Mouse (Mus musculus): ENCODE data around the gene Atraid. TPM values are rescaled to one million over a fixed set of nuclear protein-coding genes. Genes with fewer than 3 reads are reported as not detected.

Gene Atraid
- total and polyA plus RNA-seq, 3 experiments = 37.2 to 58.0 TPM; not detected in 1

DNA sequence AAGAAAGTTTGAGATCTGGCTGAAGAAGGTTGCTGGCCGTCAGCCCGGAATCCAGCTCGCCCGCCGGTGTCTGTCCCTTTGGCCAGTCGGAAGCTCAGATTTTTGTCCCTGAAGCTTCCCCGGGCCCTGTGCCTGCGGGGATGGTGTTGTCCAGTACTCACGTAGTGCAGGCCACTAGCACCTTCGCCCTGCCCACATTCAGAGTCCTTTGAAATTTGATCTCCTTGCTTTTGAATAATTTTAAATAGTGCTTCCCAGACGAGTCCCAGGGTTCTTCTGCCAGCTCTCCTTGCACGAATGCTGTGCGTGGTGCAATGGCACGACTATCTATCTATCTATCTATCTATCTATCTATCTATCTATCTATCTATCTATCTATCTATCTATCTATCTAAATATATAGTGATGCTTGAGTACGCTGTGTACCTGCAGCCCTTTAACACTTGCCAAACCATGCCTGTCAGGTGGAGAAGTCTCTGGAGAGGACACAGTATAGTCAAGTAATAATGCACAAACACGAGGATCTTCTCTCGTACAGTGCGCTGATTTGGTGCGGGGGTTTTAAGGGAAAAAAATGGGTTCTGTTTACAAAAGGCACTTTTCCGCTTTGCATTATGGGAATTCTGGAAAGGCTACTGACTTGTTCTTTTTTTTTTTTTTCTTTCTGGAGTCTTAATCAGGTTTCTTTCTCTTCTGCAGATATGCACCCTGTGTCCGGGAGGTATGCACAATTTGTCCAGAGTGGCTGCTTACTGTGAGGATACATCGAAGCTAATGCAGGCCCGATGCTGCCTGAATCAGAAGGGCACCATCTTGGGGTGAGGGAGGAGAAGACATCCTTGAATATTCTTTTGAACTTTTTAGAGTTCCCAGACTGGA, 890 bp downstream of the Atraid start, which contains the start of gene Slc5a6:
Slc5a6 (minus strand) TSS at position 162 of the 879 bp plus-strand sequence.
- Histone ChIP-seq H3K4me3 (ENCODE audit: control insufficient read depth in 1 of 2, insufficient read depth in 1 of 2, low read depth in 2 of 2, low read length in 2 of 2) (peak within 1 kb of the TSS; percentile 74 to 95), H3K36me3 (ENCODE audit: control insufficient read depth in 1 of 2, insufficient read depth in 2 of 2, low read length in 2 of 2) (peaks cover 0 to 18% of the 10 kb centered on the region in 2 experiments; a peak in 2 of 4 replicates), H3K4me1 (ENCODE audit: control insufficient read depth in 1 of 2, insufficient read depth in 2 of 2, low read length in 2 of 2) (peaks cover 5 to 17% of the 10 kb centered on the region in 2 experiments), H3K79me2 (ENCODE audit: control insufficient read depth, insufficient read depth, low read length, poor library complexity) (peaks cover 6% of the 10 kb centered on the region), H3K27ac (ENCODE audit: control insufficient read depth, low read depth, low read length) (peak within 1 kb of the TSS; percentile 90), H3K9ac (ENCODE audit: control insufficient read depth, low read depth, low read length, poor library complexity, severe bottlenecking) (peak within 1 kb of the TSS; percentile 96), H3K9me3 (replicated peaks; ENCODE audit: insufficient read depth, low read length) (no peaks in the 10 kb centered on the region), H3K27me3 (ENCODE audit: control insufficient read depth in 1 of 2, insufficient read depth in 2 of 2, low read length in 2 of 2) (no peaks in the 10 kb centered on the region)
- DNase-seq (ENCODE audit: low read depth, low spot score) = peak; percentile 90
- TF ChIP-seq ZMIZ1 (IDR thresholded peaks at IDR 0.05; ENCODE audit: low read depth, low read length) (no peak), GATA1 (IDR thresholded peaks at IDR 0.05; ENCODE audit: low read depth, low read length) (peak; percentile 74; the same call in 1 of the 2 replicates), MXI1 (IDR thresholded peaks at IDR 0.05; ENCODE audit: low read depth, low read length) (peak; percentile 71), ETS1 (IDR thresholded peaks at IDR 0.05; ENCODE audit: low read depth, low read length) (no peak), CHD2 (IDR thresholded peaks at IDR 0.05; ENCODE audit: low read length) (no peak; the same call in 1 of the 2 replicates), MYB (IDR thresholded peaks at IDR 0.05; ENCODE audit: low read depth, low read length) (no peak), MAX (IDR thresholded peaks at IDR 0.05; ENCODE audit: low read length) (no peak; the same call in 1 of the 2 replicates), USF2 (IDR thresholded peaks at IDR 0.05; ENCODE audit: borderline replicate concordance in 1 of 2, insufficient read depth in 1 of 2, low read depth in 1 of 2, low read length in 2 of 2) (no peak), KAT2A (conservative IDR thresholded peaks at IDR 0.05; ENCODE audit: low read depth, low read length) (no peak), ZNF384 (IDR thresholded peaks at IDR 0.05; ENCODE audit: low read depth, low read length) (peak; percentile 90), CHD1 (IDR thresholded peaks at IDR 0.05; ENCODE audit: low read depth, low read length) (peak; percentile 71; the same call in 1 of the 2 replicates), E2F4 (IDR thresholded peaks at IDR 0.05; ENCODE audit: borderline replicate concordance, low read depth, low read length) (no peak), CTCF (IDR thresholded peaks at IDR 0.05 in 2 of 3, conservative IDR thresholded peaks at IDR 0.05 in 1 of 3; ENCODE audit: control insufficient read depth in 1 of 3, insufficient read depth in 1 of 3, low read depth in 2 of 3, low read length in 3 of 3, poor library complexity in 1 of 3, severe bottlenecking in 1 of 3) (peak; percentile 46 to 70 (median 62)), HCFC1 (IDR thresholded peaks at IDR 0.05; ENCODE audit: low read depth, low read length) (peak; percentile 68), UBTF (IDR thresholded peaks at IDR 0.05; ENCODE audit: borderline replicate concordance, insufficient read depth, low read depth, low read length) (peak; percentile 83; the same call in 1 of the 2 replicates), USF1 (IDR thresholded peaks at IDR 0.05; ENCODE audit: low read depth, low read length) (no peak), MYC (IDR thresholded peaks at IDR 0.05; ENCODE audit: low read depth, low read length) (peak; percentile 86), MAZ (IDR thresholded peaks at IDR 0.05; ENCODE audit: low read depth, low read length) (0 out of 2 replicates have a peak, but pooled peaks have one; percentile 28), SMC3 (IDR thresholded peaks at IDR 0.05; ENCODE audit: low read depth, low read length) (0 out of 2 replicates have a peak, but pooled peaks have one; percentile 13)

Data from MEL (cell line).